Mouse (Mus musculus): ENCODE data around the gene Jtb. TPM values are rescaled to one million over a fixed set of nuclear protein-coding genes. Genes with fewer than 3 reads are reported as not detected.
"Not testable (repeated sequence)": the region's sequence is repeated elsewhere in the genome, so short reads cannot be mapped to it uniquely, and the experiment has no call there.

Jtb gene
- polyA plus RNA-seq, 1 experiment, result 68.2 TPM

DNA sequence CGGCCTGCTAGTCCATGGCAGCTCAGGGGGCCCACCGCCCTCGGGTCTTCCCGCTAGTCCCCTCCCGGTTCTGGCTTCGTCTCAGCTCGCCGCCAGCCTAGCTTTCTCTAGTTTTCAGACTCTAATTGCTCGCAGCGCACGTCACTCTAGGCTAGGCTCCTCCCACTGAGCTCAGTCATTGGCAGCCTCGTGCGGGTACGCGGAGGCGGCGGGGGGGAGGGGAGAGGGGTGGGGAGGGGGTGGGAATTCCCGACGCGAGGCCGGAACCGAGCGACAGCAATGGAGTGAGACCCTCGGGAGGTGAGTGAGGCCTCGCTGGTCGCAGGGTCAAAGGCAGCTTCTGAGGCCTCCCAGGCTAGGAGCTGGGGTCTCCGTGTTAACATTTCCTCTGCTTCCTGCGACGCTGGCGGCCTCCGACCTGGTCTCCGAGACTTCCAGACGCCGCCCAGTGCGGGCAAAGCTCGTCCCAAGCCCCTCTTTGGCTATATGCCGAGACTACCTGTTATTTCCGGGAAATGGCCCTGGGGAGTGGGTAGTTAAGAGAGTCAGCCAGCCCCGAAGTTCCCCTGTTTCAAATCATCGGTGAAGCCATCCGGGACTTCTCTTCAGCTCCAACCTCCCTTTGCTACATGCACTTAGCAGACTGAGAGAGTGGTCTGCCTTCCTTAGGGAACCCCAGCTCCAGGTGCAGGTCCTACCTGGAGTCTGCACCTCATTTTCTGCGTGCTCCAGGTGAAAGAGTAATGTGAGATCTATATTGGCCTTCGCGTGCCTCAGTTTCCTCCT, 16.8 kb downstream of the Jtb start, which contains the start of gene Slc39a1:
Gene Slc39a1, plus strand, starts transcription at position 213 of the 786 bp plus-strand sequence.
- Histone ChIP-seq H3K4me1 (ENCODE audit: control insufficient read depth, insufficient read depth, insufficient read length, low read length) (no peaks in the 10 kb centered on the region), H3K27ac (replicated peaks; ENCODE audit: low read depth, low read length) (peak within 1 kb of the TSS; percentile 97), H3K4me3 (ENCODE audit: insufficient read depth, low read depth, low read length) (peak within 1 kb of the TSS; percentile 78)

DNA sequence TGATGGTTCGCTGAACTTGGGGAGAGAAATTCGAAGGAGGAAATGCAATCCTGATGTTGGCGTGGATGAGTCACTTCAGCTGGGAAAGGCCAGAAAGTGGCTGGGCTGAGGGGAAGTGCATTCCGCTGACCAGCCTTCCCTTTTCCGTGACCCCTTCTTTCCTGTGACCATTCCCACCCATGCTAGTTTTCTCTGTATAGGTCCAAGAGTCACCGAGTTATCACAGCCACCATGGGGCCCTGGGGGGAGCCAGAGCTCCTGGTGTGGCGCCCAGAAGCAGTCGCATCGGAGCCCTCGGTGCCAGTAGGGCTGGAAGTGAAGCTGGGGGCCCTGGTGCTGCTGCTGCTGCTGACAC, 17.3 kb downstream of the Jtb start:
- Histone ChIP-seq H3K4me3 (ENCODE audit: insufficient read depth, low read depth, low read length) (peak overlapping the region; percentile 78), H3K27ac (replicated peaks; ENCODE audit: low read depth, low read length) (peak overlapping the region; percentile 97), H3K4me1 (ENCODE audit: control insufficient read depth, insufficient read depth, insufficient read length, low read length) (no peaks in the 10 kb centered on the region)

DNA sequence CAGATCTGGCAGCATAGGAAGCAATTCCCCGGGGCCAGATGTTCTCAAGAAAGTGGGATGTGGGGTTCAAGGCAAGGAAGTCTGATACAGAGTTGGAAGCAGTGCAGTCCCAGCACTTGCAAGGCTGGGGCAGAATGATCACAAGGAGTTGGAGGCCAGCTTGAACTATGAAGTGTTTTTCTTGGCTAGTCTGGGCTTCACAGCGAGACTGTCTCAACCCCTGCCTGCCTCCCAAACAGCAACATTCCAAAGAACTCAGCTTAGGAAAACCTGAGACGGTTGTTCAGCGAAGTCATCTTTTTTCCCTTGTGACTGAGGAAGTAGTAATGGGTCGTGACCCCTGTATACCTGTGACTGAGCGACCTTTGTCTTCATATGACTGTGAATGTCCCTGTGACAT, 19.4 kb downstream of the Jtb start:
- peaks cover 3% of the 10 kb centered on the region for H3K4me1 ChIP-seq (ENCODE audit: control insufficient read depth, insufficient read depth, insufficient read length, low read length)
- no peak overlapping the region for H3K27ac ChIP-seq (replicated peaks; ENCODE audit: low read depth, low read length)
- H3K4me3 ChIP-seq (ENCODE audit: insufficient read depth, low read depth, low read length), result no peak overlapping the region

DNA sequence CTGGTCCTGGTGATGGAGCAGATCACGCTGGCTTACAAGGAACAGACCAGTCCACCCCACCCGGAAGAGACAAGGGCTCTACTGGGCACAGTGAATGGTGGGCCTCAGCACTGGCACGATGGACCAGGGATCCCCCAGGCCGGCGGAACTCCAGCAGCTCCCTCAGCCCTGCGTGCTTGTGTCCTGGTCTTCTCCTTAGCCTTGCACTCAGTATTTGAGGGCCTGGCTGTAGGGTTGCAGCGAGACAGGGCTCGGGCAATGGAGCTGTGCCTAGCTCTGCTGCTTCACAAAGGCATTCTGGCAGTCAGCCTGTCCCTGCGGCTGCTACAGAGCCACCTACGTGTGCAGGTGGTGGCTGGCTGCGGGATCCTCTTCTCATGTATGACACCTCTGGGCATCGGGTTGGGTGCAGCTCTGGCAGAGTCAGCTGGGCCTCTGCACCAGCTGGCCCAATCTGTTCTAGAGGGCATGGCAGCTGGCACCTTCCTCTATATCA, 20.4 kb downstream of the Jtb start:
- H3K27ac ChIP-seq (replicated peaks; ENCODE audit: low read depth, low read length); H3K4me3 ChIP-seq (ENCODE audit: insufficient read depth, low read depth, low read length); H3K4me1 ChIP-seq (ENCODE audit: control insufficient read depth, insufficient read depth, insufficient read length, low read length): not testable (repeated sequence)

DNA sequence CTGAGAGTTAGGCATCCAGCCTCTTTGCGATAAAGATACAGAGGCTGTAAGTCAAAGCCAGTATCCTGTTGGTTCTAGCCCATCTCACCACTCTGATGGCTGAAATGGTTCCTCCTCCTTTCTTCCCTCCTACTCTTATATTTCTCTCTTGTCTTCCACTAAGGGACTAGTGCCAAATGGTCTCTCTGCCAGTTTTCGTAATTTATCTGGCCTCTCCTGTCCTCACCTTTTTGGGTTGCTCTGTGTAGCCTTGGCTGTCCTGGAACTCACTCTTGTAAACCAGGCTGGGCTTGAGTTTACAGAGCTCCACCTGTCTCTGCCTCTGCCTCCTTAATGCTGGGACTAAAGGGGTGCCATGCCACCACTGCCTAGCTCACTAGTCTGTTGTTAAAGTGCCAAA, 21.3 kb downstream of the Jtb start:
- H3K4me1 ChIP-seq (ENCODE audit: control insufficient read depth, insufficient read depth, insufficient read length, low read length); H3K27ac ChIP-seq (replicated peaks; ENCODE audit: low read depth, low read length); H3K4me3 ChIP-seq (ENCODE audit: insufficient read depth, low read depth, low read length): not testable (repeated sequence)

DNA sequence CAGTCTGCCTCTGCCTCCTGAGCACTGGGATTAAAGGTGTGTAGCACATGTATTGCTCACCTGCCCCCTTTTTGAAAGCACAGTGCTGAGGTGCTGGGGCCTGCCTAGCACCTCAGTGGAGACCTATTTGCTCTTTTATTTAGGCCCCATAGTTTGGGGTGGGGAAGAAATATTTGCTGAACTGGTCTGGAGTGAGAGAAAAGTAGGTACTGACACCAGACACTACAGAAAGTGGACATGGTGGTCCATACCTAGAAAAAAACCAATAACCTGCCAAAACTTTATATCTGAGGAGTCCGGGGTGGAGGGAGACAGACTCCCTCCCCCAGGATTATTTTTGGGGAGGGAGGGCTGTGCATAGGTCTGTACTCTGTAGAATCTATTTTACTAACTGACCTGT, 21.8 kb downstream of the Jtb start:
- H3K4me1 ChIP-seq (ENCODE audit: control insufficient read depth, insufficient read depth, insufficient read length, low read length); H3K4me3 ChIP-seq (ENCODE audit: insufficient read depth, low read depth, low read length); H3K27ac ChIP-seq (replicated peaks; ENCODE audit: low read depth, low read length): not testable (repeated sequence)

DNA sequence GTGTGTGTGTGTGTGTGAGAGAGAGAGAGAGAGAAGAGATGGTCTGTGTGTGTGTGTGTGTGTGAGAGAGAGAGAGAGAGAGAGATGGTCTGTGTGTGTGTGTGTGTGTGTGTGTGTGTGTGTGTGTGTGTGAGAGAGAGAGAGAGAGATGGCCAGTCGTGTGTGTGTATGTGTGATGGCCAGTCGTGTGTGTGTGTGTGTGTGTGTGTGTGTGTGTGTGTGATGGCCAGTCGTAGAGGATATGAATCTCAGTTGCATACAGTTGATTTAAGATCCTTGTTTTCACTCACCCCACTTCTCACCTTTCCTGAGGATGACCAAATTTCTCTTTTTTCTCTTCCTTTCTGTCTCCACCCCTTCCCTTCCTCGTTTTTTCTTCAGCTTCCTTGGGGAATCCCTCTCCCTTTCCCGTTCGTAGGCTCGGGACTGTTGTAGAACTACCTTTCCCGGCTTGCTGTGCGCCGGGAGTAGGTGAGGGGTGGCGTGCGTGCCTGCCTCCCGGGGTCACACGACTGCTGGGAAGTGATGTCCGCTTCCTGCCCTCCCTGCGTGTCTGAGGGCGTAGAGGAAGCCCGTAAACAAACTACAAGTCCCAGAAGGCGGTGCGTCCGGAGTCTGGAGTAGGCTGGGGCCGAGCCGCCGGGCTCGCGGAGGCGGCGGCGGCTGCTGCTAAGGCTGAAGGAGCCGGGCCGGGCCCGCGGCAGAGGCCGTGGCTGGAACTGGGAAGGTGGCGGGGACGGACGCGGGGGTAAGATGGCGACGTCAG, 22.4 kb downstream of the Jtb start, which contains the start of gene Crtc2:
Gene Crtc2, plus strand, starts transcription at position 511 of the 766 bp plus-strand sequence.
- peak within 1 kb of the TSS; percentile 91 for H3K27ac ChIP-seq (replicated peaks; ENCODE audit: low read depth, low read length)
- peak within 1 kb of the TSS; percentile 94 for H3K4me3 ChIP-seq (ENCODE audit: insufficient read depth, low read depth, low read length)
- peaks cover 3% of the 10 kb centered on the region for H3K4me1 ChIP-seq (ENCODE audit: control insufficient read depth, insufficient read depth, insufficient read length, low read length)

DNA sequence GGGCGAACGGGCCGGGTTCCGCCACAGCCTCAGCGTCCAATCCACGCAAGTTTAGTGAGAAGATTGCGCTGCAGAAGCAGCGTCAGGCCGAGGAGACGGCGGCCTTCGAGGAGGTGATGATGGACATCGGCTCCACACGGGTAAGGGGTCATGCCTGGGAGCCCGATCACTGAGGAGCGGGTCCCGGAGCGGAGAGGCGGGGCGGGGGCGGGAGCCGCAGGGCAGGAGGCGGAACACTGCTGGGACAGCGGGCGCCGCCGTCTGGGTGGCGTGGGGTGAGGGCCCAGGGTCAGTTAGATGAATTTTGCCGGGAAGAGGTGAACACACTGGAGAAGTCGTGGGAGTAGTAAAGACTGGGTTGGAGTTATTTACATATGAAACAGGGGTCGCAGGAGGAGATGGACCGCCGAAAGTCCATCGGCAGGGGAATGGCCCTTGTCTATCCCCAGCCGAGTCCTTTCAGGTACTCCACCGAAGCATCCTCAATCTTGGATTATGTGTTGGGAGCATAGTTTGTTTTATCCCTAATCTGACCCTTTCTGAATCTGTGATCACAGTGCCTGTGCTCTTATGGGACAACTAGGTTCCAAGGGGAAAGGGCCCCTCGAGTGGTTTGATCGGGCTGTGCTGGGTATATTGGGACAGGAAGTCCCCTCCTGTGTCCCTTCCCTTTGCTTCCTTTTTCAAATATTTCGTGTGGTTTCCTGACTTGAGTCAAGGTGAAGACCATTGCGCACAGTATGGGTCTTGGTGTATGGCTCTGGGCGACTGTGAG, 23.2 kb downstream of the Jtb start:
- Histone ChIP-seq H3K4me3 (ENCODE audit: insufficient read depth, low read depth, low read length) (peak overlapping the region; percentile 94), H3K27ac (replicated peaks; ENCODE audit: low read depth, low read length) (peak overlapping the region; percentile 91), H3K4me1 (ENCODE audit: control insufficient read depth, insufficient read depth, insufficient read length, low read length) (peaks cover 3% of the 10 kb centered on the region)

DNA sequence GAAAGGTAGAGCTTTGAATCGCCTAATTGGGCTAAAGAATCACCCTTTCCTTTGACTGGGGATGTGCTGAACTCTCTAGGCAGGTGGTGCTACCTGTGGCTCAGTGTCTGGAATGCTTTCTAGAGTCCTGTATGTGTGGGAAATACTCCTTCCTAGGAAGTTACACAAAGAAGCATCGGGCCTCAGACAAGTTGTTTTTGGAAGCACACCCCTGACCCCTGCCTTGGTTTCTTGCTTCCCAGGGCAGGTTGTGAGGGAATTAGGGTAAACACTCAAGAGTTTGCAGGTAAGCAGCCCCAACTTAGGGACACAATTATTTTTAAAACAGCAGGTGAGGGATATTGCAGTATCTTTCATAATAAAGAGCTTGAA, 23.8 kb downstream of the Jtb start:
- Histone ChIP-seq H3K4me1 (ENCODE audit: control insufficient read depth, insufficient read depth, insufficient read length, low read length) (peaks cover 3% of the 10 kb centered on the region), H3K27ac (replicated peaks; ENCODE audit: low read depth, low read length) (peak overlapping the region; percentile 91), H3K4me3 (ENCODE audit: insufficient read depth, low read depth, low read length) (peak overlapping the region; percentile 94)

DNA sequence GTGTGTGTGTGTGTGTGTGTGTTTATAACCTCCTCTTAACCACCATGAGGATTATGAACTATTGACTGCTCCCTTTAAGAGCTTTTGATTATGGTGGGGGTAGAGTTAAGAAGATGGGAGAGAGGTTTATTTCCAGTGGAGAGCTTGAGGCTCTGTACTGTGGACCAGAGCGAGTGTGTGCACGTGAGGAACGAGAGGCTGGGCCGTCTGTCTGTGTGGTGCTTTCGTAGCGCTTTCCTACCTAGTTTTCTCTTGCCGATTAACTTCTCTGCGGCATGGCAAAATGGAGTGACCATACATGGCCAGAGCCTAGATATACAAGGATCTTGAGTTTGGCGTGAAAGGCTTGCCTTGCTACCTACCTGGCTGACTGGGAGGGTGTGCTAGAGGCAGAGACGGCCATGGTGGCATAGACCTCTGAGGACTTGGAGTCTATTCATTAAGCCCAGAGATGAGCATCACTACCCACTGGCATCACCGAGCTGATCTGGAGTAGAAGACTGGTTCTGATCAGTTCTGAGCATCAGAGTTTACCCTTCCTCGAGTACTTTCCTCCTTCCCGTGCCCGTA, 24.5 kb downstream of the Jtb start:
- Histone ChIP-seq H3K4me1 (ENCODE audit: control insufficient read depth, insufficient read depth, insufficient read length, low read length) (peaks cover 3% of the 10 kb centered on the region), H3K4me3 (ENCODE audit: insufficient read depth, low read depth, low read length) (no peak overlapping the region), H3K27ac (replicated peaks; ENCODE audit: low read depth, low read length) (no peak overlapping the region)

DNA sequence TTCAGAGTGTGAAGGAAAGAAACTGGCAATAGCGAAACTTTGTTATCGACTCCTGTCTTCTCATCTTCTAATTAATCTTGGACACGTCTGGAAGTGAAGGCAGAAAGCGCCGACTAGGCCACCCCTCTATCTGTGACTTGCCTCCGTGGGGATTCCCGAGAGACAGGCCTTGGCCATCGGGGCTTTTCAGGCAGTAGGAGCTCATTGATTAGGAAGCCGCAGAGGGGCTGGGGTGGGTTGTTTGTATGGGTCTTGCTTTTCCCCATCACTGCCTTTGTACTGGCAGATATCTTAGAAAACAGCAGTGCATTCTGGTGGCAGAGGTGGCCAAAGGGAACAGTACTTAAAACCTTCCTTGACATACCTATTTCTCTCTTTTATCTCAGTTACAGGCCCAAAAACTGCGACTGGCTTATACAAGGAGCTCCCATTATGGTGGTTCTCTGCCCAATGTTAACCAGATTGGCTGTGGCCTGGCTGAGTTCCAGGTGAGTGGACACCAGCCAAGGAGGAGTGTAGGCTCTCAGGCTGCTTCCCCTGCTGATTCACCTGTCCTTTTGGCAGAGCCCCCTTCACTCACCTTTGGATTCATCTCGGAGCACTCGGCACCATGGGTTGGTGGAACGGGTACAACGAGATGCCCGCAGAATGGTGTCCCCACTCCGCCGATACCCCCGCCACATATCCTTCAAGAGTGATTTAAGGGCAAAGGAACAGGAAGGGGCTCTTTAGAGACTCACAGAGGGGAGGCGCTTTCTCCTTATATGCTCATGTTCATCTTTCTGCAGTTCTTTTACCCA, 25.5 kb downstream of the Jtb start:
- Histone ChIP-seq H3K27ac (replicated peaks; ENCODE audit: low read depth, low read length) (no peak overlapping the region), H3K4me3 (ENCODE audit: insufficient read depth, low read depth, low read length) (no peak overlapping the region), H3K4me1 (ENCODE audit: control insufficient read depth, insufficient read depth, insufficient read length, low read length) (peaks cover 3% of the 10 kb centered on the region)

DNA sequence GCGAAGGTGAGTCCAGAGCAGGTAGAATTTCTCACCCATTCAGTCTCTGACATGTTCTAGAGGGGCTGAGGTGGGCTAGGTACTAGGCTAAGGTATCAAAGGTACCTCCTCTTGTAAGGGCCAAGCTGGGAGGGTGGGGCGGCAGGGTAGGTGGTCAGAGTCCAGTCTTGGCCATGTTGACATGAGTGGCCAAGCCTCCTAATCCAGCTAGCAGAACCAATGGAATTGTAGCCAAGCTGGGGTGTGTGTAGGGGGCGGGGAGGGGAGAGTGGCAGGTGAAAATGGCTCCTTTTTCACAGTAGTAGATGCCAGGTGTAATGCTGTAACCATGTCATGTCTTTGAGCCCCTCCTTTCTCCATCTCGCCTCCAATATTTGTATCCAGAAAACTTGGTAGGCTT, 27.1 kb downstream of the Jtb start:
- peaks cover 3% of the 10 kb centered on the region for H3K4me1 ChIP-seq (ENCODE audit: control insufficient read depth, insufficient read depth, insufficient read length, low read length)
- no peak overlapping the region for H3K27ac ChIP-seq (replicated peaks; ENCODE audit: low read depth, low read length)
- no peak overlapping the region for H3K4me3 ChIP-seq (ENCODE audit: insufficient read depth, low read depth, low read length)

DNA sequence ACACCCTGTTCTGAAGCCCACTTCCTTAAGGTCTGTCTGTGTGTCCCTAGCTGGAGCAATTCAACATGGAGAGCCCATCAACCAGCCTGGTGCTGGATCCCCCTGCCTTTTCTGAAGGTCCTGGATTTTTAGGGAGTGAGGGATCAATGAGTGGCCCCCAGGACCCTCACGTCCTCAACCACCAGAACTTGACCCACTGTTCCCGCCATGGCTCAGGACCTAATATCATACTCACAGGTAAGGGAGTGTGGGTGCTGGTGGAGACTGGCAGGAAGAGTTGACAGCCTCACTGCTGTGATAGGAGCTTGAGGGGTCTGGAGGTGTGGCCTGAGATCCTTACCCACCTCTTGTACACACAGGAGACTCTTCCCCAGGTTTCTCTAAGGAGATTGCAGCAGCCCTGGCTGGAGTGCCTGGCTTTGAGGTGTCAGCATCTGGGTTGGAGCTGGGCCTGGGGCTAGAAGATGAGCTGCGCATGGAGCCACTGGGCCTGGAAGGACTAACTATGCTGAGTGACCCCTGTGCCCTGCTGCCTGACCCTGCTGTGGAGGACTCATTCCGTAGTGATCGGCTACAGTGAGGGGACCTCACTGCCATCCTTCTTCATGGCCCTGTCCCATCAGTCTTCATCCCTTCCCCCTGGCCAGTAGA, 31.8 kb downstream of the Jtb start:
- Histone ChIP-seq H3K27ac (replicated peaks; ENCODE audit: low read depth, low read length) (no peak overlapping the region), H3K4me1 (ENCODE audit: control insufficient read depth, insufficient read depth, insufficient read length, low read length) (peaks cover 6% of the 10 kb centered on the region), H3K4me3 (ENCODE audit: insufficient read depth, low read depth, low read length) (no peak overlapping the region)

DNA sequence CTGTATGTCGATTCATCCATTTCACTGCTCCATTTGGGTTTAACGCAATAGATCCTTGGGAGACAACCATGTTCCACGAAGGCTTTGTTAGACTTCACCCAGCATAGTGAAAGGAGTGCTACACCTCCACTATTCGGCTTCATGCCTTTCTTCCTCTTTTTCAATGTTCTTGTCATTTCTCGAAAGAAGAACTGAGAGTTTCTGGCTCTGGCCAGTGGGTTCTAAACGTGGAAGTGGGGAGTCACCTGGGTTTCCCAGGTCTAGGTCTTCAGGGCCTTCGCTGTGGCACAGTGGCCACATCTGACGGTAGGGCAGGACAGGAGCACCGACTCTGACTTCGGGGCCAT, 33.3 kb downstream of the Jtb start:
- H3K27ac ChIP-seq (replicated peaks; ENCODE audit: low read depth, low read length), result peak overlapping the region; percentile 70
- H3K4me1 ChIP-seq (ENCODE audit: control insufficient read depth, insufficient read depth, insufficient read length, low read length), result peaks cover 6% of the 10 kb centered on the region
- peak overlapping the region; percentile 77 for H3K4me3 ChIP-seq (ENCODE audit: insufficient read depth, low read depth, low read length)

Data from brown adipose tissue, adult 24 weeks (tissue).